Mouse (Mus musculus) hematopoietic multipotent progenitor cell, adult 10-12 weeks (in vitro differentiated cells): ENCODE measurements around the gene Psmg3. TPM values are rescaled to one million over a fixed set of nuclear protein-coding genes. Genes with fewer than 3 reads are reported as not detected.

Source experiments
- polyA plus RNA-seq: library from polyadenylated mRNA; stranded (reverse); fragments of >175 nt; gene quantifications from 2 replicates; pipeline ENCODE4 v1.2.3, GENCODE M21; 2012; ENCODE audit warnings: low replicate concordance

The Psmg3 gene
- polyA plus RNA-seq, result 12.5 and 17.0 TPM in 2 replicates

DNA sequence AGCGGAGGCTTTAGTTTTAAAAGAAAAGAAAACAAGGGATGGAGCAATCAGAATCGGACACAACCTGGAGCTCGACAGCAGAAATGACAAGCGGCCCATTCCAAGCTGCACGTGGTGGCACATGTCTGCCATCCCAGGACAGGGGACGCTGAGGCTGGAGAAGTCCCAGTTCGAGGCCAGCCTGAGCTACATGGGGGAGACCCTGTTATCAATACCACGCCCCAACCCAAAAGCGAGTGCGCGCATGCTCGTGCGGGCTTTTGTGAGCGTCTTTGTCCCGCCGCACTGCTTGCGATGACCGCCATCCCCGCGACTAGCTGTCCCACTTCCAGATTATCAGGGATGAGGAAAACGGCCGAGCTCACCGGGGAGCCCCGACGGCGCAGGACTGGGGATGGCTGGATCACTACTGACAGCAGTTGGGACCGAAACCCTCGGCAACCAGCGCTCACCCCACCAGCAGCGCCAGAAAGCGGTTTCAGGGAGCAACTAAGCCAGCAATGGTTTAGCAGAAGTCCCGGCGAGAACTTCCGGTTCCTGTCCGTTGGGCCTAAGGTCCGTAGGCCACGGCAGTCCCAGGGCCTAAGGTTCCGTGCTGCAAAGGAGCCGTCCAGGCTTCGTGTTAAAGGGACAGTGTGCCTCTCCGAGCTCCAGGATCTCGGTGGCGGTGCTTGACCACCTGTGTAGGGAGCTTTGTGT is at the start of gene Psmg3, which contains the start of gene Gm26938:
Gene Psmg3 (minus strand): TSS at position 529 of the 699 bp plus-strand sequence.
Gene Gm26938 (minus strand): TSS at position 51 of the 699 bp plus-strand sequence.

DNA sequence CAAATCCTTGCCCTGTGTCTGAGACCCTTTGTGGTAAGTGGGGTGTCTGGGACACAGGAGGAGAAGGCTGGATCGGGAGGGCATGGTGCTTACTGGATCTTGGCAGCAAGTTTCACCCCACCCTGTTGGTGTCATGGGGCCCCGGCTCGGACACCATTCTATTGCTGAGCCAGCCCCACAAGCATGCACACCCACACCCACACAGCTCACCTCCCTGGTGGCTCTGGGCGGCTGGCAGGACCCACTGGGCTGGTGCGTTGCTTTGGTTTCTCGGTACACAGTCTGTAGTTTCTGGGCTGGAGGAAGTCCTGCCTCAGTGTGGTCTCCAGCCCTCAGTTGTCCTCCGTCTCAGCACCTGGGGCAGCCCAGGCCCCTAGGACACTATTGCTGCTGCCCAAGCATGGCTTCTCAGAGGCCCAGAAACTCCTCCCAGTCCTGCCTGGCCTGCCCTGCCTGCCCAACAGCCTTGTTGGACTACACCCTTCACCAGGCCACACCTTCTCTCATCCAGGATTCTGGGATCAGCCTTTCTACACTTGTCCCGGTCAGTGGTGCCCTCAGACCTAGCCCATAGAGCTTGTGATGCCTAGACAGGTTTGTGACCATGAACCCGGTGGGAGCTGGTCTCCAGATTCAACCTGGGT is 7.0 kb downstream of the Psmg3 start, which contains the start of gene Tmem184a:
Gene Tmem184a (minus strand): TSS at position 380 of the 644 bp plus-strand sequence.

DNA sequence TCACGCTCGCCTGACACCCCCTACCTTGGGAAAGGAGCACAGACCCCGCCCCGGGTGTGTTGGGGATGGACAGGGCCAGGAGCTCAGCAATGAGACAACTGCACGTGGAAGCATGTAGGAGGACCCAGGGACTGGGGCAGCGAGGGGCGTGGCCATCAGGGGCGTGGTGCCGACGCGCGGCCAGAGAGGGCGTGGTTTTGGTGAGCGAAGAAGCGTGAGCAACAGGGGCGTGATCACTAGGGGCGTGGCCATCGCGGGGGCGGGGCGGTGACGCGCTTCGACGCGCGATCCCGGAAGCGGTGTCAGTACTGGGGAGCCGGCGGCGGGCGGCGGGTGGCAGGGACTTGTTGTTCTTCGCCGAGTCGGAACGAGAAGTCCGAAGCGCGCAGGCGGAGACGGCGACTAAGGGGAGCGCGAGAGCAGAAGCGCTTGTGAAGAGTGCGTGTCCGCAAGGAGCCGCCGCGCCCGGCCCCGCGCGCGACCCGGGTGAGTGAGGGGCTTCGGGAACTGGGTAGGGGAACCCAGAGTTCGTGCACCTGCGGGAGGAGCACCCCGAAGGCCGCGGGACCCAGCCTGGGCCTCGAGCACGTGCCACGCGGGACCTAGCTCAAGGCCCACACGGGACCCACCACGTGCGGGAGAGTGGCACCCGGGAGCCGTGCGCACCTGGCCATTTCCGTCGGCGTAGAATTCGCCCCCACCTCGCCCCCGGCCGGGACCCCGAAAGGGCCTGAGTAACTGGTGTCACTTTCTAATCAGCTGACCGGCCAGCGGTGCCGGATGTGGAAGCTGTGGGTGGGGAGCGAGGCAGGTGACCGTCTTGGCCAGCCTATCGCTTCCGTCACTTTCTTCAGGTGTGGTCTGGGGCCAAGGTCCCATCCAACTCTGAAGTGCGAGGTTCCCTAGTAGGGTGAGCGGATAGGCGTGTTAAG is 35.2 kb downstream of the Psmg3 start, which contains the start of gene Mafk:
Gene Mafk (plus strand): TSS at position 287 of the 932 bp plus-strand sequence.

DNA sequence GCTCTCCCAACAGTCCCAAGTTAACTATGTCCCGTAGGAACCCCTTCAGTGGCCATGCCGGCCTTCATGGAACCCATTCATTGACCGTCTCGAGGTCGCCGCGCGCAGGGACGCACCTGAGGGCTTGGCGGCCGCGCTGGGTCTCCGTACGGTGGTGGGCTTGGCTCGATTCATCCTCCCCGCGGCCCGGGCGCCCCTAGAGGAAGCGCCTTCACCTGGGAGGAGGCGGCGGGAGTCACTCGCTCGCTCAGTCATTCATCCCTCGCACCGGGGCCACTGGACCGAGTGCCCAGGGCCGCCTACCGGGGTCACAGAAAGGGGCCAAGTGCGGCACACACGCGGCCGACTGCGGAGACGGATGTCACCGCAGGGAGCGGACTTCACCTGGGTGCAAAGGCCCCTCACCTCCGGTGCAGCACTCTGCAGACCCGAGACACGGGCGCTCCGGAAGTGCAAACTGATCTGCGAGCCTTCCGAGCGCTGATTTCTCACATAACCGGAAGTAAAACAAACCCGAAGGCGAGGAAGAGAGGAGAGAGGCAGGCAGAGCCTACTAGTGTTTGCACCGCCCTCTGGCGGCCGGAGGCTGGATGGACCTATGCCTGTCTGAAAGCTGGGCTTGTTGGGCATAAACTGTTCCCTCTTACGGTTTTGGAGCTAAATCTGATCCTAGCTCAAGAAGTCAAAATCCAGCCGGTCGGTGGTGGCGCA is 51.3 kb downstream of the Psmg3 start, which contains the start of gene Ints1:
Gene Ints1 (minus strand): TSS at position 459 of the 711 bp plus-strand sequence.

Other genes starting within 250 kb of the Psmg3 start
- 1.9 and 9.8 TPM in 2 replicates for gene Micall2, start 90.5 kb downstream of the Psmg3 start, polyA plus RNA-seq
- gene Ints1, start 51.2 kb downstream of the Psmg3 start, polyA plus RNA-seq, result 85.1 and 117 TPM in 2 replicates
- gene Mafk, start 35.4 kb downstream of the Psmg3 start, polyA plus RNA-seq, result 46.2 and 49.8 TPM in 2 replicates
- gene Tmem184a, start 7.0 kb downstream of the Psmg3 start, polyA plus RNA-seq, result 0.48 and 1.2 TPM in 2 replicates
- gene Gm26938, start 478 bp downstream of the Psmg3 start, polyA plus RNA-seq, result not detected in 2 replicates
- 0.16 and 0.20 TPM in 2 replicates for gene Elfn1, start 81.1 kb upstream of the Psmg3 start, polyA plus RNA-seq